Mouse (Mus musculus) stomach, embryonic 16.5 days (tissue): ENCODE measurements at regions not wholly inside any gene's neighbourhood (a gene's known extent, or its start where the extent isn't known, plus 50 kb on each side); places are given as distances from the start of the nearest gene placed in this dataset.

ENCODE experiments used
- ATAC-seq: fragments of 200-750 bp; cut with Nextera tagmentation; 2 replicates; pipeline ENCODE4 v1.8.0; 2017; ENCODE audit warnings: moderate number of reproducible peaks, moderate TSS enrichment; ENCODE audit not compliant: insufficient read depth, low FRiP score
- H3K27ac ChIP-seq: fragments of 300-500 bp; sonication (generic); 2 replicates; pipeline ENCODE4 v1.5.1; 2014; ENCODE audit warnings: low read length
- H3K27me3 ChIP-seq: fragments of 300-500 bp; sonication (generic); 2 replicates; pipeline ENCODE4 v1.6.1; 2014; ENCODE audit warnings: low read length, control low read depth, mixed read lengths; ENCODE audit not compliant: control insufficient read depth, insufficient read depth
- H3K36me3 ChIP-seq: fragments of 300-500 bp; sonication (generic); 2 replicates; pipeline ENCODE4 v1.6.1; 2014; ENCODE audit warnings: low read length; ENCODE audit not compliant: control insufficient read depth, insufficient read depth
- H3K4me1 ChIP-seq: fragments of 300-500 bp; sonication (generic); 2 replicates; pipeline ENCODE4 v1.6.1; 2014; ENCODE audit warnings: low read length, control low read depth, mixed read lengths; ENCODE audit not compliant: control insufficient read depth, insufficient read depth
- H3K4me2 ChIP-seq: fragments of 300-500 bp; sonication (generic); 2 replicates; pipeline ENCODE4 v1.6.1; 2014; ENCODE audit warnings: low read depth, low read length, mixed read lengths
- H3K4me3 ChIP-seq: fragments of 300-500 bp; sonication (generic); replicated peaks from 2 replicates; pipeline ENCODE4 v1.5.1; 2014; ENCODE audit warnings: mild to moderate bottlenecking, low read length
- H3K9ac ChIP-seq: fragments of 300-500 bp; sonication (generic); 2 replicates; pipeline ENCODE4 v1.6.1; 2014; ENCODE audit warnings: low read length
- H3K9me3 ChIP-seq: fragments of 300-500 bp; sonication (generic); replicated peaks from 2 replicates; pipeline ENCODE4 v1.6.1; 2016; ENCODE audit warnings: low read length, control low read depth; ENCODE audit not compliant: control insufficient read depth
- WGBS: fragments of 180-500 bp; shearing (Covaris S2); extraction: QIAGEN DNeasy Blood & Tissue Kit; methylation state at CpG from one replicate; pipeline ENCODE4 v1.1.7; 2014; 5-methylcytosine and 5-hydroxymethylcytosine counted together

DNA sequence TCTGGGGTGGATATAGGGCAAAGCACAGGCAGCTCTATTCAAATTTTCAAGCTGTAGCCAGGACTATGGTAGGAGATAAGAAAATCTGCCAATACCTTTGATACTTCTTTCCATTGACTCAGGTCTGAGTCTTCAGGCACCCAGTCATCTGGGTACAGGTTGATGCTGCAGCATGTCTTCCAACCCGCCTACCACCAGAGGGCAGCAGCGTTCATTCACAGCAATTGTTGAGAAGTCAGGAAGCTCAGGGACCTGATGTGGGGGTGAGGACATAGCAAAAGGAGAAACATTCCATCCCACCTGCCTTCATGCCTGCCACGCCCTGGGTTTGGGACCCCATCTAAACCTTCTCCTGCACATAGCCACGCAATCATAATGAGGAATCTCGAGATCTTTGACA lies 118.2 kb upstream of the Gm21876 start:
- Histone ChIP-seq H3K9ac (no peak overlapping the region), H3K36me3 (no peaks in the 10 kb centered on the region), H3K4me1 (no peaks in the 10 kb centered on the region), H3K4me2 (no peak overlapping the region), H3K27ac (no peak overlapping the region), H3K9me3 (no peaks in the 10 kb centered on the region), H3K4me3 (no peak overlapping the region), H3K27me3 (no peaks in the 10 kb centered on the region)
- no peak for ATAC-seq
- 18% methylated on average over 5 of the region's 5 CpGs for WGBS

DNA sequence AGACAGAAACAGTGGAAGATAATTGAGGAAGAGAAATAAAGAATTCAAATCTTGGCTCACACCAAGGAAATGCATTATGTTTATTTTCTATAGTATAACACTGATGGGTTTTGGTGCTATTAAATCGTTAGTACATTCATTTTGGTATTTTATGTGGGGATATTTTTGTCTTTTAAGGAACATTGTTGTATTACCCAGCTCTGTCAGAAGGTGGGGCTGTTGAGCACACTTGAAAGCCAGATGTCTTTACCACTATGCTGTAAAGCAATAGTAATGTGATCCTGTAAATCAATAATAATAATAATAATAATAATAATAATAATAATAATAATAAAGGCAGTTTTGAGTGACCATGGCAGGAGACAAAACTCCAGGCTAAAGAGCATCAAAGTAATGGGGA lies 120.0 kb upstream of the Gm21876 start:
- Histone ChIP-seq H3K4me3 (no peak overlapping the region), H3K36me3 (no peaks in the 10 kb centered on the region), H3K9ac (no peak overlapping the region), H3K9me3 (no peaks in the 10 kb centered on the region), H3K27ac (no peak overlapping the region), H3K4me1 (no peaks in the 10 kb centered on the region), H3K4me2 (no peak overlapping the region), H3K27me3 (no peaks in the 10 kb centered on the region)
- WGBS: 28% methylated on average over 1 of the region's 1 CpGs
- ATAC-seq: no peak

DNA sequence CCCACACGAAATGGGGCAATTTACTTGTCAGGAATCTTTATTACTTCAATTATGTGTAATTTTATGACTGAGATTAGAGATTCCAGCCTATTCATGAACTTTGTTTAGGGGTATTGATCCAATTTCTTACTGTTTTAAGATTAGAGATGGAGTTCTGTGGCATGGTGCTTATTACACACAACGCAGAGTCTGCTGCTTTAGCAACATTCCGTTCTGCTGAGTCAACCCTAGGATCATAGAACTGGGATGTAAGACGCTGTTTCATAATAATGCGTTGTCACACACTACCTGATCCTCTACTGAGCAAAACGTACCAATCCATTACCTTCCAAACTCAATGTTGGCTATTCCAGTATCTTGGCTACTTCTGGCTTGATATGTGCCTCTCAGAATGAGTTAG lies 121.9 kb upstream of the Gm21876 start:
- Histone ChIP-seq H3K4me2 (no peak overlapping the region), H3K9me3 (no peaks in the 10 kb centered on the region), H3K4me1 (no peaks in the 10 kb centered on the region), H3K27me3 (no peaks in the 10 kb centered on the region), H3K4me3 (no peak overlapping the region), H3K27ac (no peak overlapping the region), H3K36me3 (no peaks in the 10 kb centered on the region), H3K9ac (no peak overlapping the region)
- no peak for ATAC-seq
- 76% methylated on average over 6 of the region's 6 CpGs for WGBS

DNA sequence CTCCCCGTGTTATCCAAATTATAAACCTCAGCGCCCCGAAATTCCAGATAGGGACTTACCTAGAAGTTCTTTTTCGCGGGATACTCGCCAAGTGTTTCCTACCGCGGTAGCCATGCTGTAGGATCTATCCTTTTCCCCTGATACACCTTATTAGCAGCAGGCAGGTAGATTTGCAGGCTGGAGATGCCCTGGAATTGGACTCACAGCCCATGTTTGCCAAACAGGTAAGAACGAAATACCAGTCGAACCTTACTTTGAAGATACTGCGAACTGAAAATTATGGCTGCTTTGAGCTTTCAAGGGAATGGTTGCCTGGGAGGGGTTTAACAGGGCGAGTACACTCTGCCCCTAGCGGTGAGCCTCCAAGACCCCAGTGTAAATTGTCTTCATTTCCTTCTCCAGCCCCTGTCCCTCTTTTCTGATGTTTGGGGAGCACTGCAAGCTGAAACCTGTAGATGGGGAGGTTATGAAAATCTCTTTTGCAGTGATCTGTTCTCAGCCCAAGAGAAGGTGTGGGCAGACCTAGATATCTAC lies 149.8 kb upstream of the Agtr2 start:
- Histone ChIP-seq H3K36me3 (no peaks in the 10 kb centered on the region), H3K27me3 (no peaks in the 10 kb centered on the region), H3K4me2 (peak overlapping the region; percentile 51), H3K9ac (peak overlapping the region; percentile 52; the same call in 1 of the 2 replicates), H3K27ac (no peak overlapping the region), H3K4me1 (no peaks in the 10 kb centered on the region), H3K4me3 (peak overlapping the region; percentile 42), H3K9me3 (no peaks in the 10 kb centered on the region)
- ATAC-seq: no peak
- 25% methylated on average over 13 of the region's 13 CpGs for WGBS

DNA sequence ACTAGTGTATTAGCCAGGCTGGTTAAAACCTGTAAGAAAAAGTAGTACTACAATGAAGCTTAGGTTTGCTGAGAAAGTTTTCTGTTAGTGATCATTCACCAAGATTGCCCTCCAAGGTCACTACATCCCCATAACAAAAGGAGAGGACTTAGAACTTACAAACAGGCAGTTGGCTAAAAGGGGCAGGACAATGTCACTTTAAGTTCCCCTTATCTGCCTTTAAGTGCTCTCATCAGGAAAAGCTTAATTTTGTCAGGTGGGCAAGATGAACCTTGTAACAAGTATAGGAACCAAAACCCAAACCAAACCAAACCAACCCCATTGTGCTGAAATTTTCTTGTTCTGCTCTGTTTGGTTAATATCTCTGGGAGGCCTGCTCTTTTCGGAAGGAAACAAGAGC lies 139.9 kb upstream of the Agtr2 start:
- H3K4me2 ChIP-seq: no peak overlapping the region
- 55% methylated on average over 1 of the region's 1 CpGs for WGBS
- H3K9me3 ChIP-seq: no peaks in the 10 kb centered on the region
- no peaks in the 10 kb centered on the region for H3K4me1 ChIP-seq
- no peak overlapping the region for H3K9ac ChIP-seq
- H3K4me3 ChIP-seq: no peak overlapping the region
- H3K27ac ChIP-seq: no peak overlapping the region
- ATAC-seq: no peak
- no peaks in the 10 kb centered on the region for H3K27me3 ChIP-seq
- H3K36me3 ChIP-seq: no peaks in the 10 kb centered on the region

DNA sequence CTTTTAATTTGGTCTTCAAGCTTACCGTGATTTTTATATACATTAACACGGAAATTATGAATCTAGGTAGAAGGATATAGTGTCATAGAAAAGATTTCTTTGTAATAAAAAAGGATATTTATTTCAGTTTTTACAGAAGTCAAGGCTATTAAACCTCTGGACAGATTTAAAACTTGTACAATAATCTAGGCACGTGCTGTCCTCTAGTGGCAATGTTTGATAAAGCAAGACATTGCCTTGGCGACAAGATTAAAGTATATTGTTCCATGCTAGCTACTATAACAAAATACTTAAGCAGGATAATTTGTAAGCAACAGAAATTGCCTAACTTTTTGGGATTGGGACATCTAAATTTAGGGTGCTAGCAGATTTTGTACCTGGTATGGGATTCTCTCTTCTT lies 133.8 kb upstream of the Agtr2 start:
- no peak overlapping the region for H3K27ac ChIP-seq
- no peak overlapping the region for H3K4me2 ChIP-seq
- no peak overlapping the region for H3K4me3 ChIP-seq
- H3K9me3 ChIP-seq: no peaks in the 10 kb centered on the region
- WGBS: 34% methylated on average over 4 of the region's 4 CpGs
- H3K27me3 ChIP-seq: no peaks in the 10 kb centered on the region
- H3K9ac ChIP-seq: no peak overlapping the region
- H3K36me3 ChIP-seq: no peaks in the 10 kb centered on the region
- H3K4me1 ChIP-seq: no peaks in the 10 kb centered on the region
- ATAC-seq: no peak

DNA sequence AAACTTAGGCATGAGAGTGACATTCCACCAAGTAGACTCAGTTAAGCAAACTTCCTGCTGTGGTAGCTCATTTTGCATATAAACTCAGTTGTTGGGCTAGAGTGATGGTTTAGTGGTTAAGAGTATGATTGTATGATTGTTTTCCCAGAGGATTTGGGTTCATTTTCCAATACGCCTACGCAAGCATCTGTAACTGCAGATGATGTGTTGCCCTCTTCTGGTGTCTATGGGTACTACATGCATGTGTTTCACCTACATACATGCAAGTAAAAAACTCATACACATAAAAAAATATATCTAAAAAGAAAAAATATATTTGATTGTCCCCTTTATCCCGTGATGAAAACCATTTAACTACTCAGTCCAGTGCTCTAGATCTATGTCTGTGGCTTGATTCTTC lies 132.0 kb upstream of the Agtr2 start:
- Histone ChIP-seq H3K9me3 (no peaks in the 10 kb centered on the region), H3K9ac (no peak overlapping the region), H3K27me3 (no peaks in the 10 kb centered on the region), H3K4me2 (no peak overlapping the region), H3K4me3 (no peak overlapping the region), H3K27ac (no peak overlapping the region), H3K4me1 (no peaks in the 10 kb centered on the region), H3K36me3 (no peaks in the 10 kb centered on the region)
- WGBS: 52% methylated on average over 3 of the region's 3 CpGs
- no peak for ATAC-seq

DNA sequence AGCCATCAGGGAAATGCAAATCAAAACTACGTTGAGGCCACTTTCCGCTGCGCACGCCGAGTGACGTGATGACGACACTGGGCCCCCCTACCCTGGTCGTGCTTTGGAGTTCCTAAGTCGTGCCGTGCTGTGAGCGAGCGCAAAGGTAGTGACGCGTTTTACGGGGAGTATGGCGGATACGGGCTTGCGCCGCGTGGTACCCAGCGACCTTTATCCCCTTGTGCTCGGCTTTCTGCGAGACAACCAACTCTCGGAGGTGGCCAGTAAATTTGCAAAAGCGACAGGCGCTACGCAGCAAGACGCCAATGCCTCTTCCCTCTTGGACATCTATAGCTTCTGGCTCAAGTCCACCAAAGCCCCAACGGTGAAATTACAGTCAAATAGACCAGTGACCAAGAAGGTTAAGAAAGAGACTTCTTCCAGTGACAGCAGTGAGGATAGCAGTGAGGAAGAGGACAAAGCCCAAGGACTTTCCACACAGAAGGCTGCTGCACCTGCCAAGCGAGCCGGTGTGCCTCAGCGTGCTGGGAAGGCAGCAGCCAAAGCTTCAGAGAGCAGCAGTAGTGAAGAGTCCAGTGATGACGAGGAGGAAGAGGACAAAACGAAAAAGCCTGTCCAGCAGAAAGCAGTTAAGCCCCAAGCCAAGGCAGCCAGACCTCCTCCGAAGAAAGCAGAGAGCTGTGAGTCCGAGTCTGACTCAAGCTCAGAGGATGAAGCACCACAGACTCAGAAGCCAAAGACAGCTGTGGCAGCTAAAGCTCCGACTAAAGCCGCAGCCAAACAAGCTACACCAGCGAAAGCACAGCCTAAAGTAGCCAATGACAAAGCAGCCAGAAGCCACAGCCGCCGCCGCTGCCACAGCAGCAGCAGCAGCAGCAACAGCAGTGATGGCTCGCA lies 123.3 kb upstream of the Agtr2 start:
- Histone ChIP-seq H3K9me3 (no peaks in the 10 kb centered on the region), H3K36me3 (no peaks in the 10 kb centered on the region), H3K9ac (peak overlapping the region; percentile 36), H3K4me3 (peak overlapping the region; percentile 44), H3K27ac (no peak overlapping the region), H3K27me3 (no peaks in the 10 kb centered on the region), H3K4me2 (peak overlapping the region; percentile 73), H3K4me1 (no peaks in the 10 kb centered on the region)
- ATAC-seq: no peak
- 16% methylated on average over 43 of the region's 43 CpGs for WGBS

DNA sequence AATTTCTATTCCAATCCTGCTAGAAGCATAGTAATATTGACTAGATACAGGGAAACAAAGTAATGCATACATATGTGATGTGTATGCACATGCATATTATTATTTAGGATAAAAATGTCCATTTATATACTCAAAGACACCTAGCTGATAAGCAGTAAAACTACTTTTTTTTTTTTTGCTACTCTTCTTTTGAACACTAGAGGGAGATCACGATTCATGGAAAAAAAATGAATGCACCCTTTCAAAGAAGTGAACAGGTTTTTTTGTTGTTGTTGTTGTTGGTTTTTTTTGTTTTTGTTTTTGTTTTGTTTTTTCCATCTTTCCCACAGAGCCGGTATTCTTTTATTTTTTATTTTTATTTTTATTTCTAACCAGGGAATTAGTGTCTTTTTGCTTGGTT lies 99.1 kb upstream of the Agtr2 start:
- Histone ChIP-seq H3K27ac (no peak overlapping the region), H3K4me2 (no peak overlapping the region), H3K4me1 (no peaks in the 10 kb centered on the region), H3K9ac (no peak overlapping the region), H3K9me3 (no peaks in the 10 kb centered on the region), H3K4me3 (no peak overlapping the region), H3K36me3 (no peaks in the 10 kb centered on the region), H3K27me3 (no peaks in the 10 kb centered on the region)
- WGBS: 4% methylated on average over 2 of the region's 2 CpGs
- no peak for ATAC-seq
